Mouse (Mus musculus): ENCODE measurements around the gene Zfp618. TPM values are rescaled to one million over a fixed set of nuclear protein-coding genes. Genes with fewer than 3 reads are reported as not detected.

Zfp618 gene
- polyA plus RNA-seq, 1 experiment from 2014 or later, result 47.1 TPM

DNA sequence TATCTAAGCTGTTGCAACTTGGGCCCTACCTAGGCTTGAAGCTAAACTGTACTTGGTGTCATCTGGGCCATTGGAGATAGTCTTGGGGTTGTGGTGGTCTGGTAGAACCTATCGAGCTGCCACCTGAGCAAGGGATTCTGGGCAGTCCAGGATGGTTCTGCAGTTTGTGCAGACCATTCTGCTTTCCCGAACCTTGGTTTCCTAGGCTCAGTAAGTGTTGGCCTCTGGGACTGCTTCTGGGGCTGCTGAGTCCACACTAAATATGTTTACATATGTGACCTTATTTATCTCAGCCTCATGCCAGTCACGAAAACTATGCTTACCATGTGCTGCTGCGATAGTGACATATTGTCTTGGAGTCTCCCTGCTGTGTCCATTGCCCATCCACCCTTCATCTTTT, 93.3 kb downstream of the Zfp618 start:
- no peak overlapping the region for H3K4me2 ChIP-seq (replicated peaks)
- no peak overlapping the region for H3K4me3 ChIP-seq
- H3K27ac ChIP-seq (replicated peaks), result peak overlapping the region; percentile 69
- H3K36me3 ChIP-seq, result peaks cover 12% of the 10 kb centered on the region; the same call in 1 of the 2 replicates
- H3K4me1 ChIP-seq, result peaks cover 25% of the 10 kb centered on the region
- WGBS, result 89% methylated on average over 4 of the region's 4 CpGs
- no peak for ATAC-seq (ENCODE audit: low FRiP score, low read depth)
- H3K27me3 ChIP-seq, result no peaks in the 10 kb centered on the region
- H3K9me3 ChIP-seq, result no peaks in the 10 kb centered on the region
- no peak overlapping the region for H3K9ac ChIP-seq (replicated peaks)

DNA sequence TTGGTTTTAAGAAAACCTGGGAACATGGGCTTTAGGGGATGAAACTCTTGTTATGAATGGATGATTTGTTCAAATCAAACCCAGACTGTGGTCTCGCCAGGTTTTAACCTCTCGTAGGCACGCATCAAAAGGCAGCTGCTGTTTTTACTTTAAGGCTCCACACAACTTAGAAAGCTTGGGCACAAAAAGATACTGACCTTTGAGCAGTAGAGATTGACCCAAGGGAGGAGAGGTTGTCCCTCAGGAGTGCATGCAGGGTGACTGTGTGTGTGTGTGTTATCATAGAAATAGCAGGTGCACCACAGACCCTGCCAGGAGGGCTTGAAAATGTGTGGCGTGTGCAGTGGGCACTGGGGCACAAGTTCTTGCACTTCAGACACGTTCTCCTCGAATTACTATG, 95.0 kb downstream of the Zfp618 start:
- H3K27ac ChIP-seq (replicated peaks), result peak overlapping the region; percentile 61
- 77% methylated on average over 6 of the region's 6 CpGs for WGBS
- ATAC-seq (ENCODE audit: low FRiP score, low read depth), result no peak

DNA sequence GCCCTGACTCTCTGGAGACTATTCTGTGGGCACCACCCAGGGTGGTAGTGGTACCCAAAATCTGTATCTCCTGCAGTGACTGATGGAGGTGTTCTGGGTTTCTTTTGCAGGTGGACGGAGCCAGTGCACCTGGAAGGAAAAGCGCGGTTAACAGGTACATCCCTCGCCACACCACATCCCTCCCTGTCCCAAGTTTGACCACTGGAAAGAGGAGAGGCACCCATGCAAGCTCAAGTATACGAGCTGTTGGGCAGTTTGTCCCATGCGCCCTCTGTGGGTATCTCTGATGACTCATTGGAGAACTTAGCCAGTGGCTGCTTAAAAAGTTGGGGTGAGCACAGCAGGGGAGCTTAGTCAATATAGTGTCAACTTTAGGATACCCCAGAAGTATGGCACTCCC, 96.0 kb downstream of the Zfp618 start:
- peaks cover 22% of the 10 kb centered on the region for H3K4me1 ChIP-seq
- H3K4me3 ChIP-seq, result no peak overlapping the region
- H3K36me3 ChIP-seq, result peaks cover 12% of the 10 kb centered on the region; the same call in 1 of the 2 replicates
- no peak overlapping the region for H3K4me2 ChIP-seq (replicated peaks)
- no peak for ATAC-seq (ENCODE audit: low FRiP score, low read depth)
- no peak overlapping the region for H3K9ac ChIP-seq (replicated peaks)
- H3K27ac ChIP-seq (replicated peaks), result peak overlapping the region; percentile 61
- no peaks in the 10 kb centered on the region for H3K9me3 ChIP-seq
- no peaks in the 10 kb centered on the region for H3K27me3 ChIP-seq
- WGBS, result 95% methylated on average over 6 of the region's 6 CpGs

More for the DNA sequence above, 95.0 kb downstream of the Zfp618 start:
- no peaks in the 10 kb centered on the region for H3K27me3 ChIP-seq
- no peak overlapping the region for H3K4me2 ChIP-seq (replicated peaks)
- no peak overlapping the region for H3K9ac ChIP-seq (replicated peaks)
- peaks cover 12% of the 10 kb centered on the region; the same call in 1 of the 2 replicates for H3K36me3 ChIP-seq
- H3K9me3 ChIP-seq, result no peaks in the 10 kb centered on the region
- H3K4me3 ChIP-seq, result no peak overlapping the region
- H3K4me1 ChIP-seq, result peaks cover 25% of the 10 kb centered on the region

DNA sequence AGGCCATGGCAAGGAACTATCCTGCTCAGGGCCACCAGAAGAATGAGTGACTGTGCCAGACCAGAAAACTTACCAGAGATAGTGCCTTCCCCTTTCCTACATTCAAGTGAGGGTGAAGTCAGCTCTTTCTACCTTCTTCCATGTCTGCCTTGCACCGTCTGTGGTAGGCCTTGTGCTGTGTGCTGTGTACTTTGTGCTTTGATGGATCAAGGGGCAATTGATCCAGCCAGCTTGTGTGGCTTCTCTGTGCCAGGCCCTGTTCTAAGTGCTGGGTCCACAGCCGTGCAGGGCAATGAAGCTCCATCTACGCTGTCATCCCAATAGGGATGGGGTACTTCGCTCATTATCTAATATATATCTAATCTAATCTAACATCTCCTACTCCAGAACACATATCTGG, 98.0 kb downstream of the Zfp618 start:
- H3K9ac ChIP-seq (replicated peaks), result no peak overlapping the region
- H3K36me3 ChIP-seq, result peaks cover 12% of the 10 kb centered on the region; the same call in 1 of the 2 replicates
- H3K4me3 ChIP-seq, result no peak overlapping the region
- H3K4me1 ChIP-seq, result peaks cover 15% of the 10 kb centered on the region
- ATAC-seq (ENCODE audit: low FRiP score, low read depth), result no peak
- 92% methylated on average over 4 of the region's 4 CpGs for WGBS
- H3K27me3 ChIP-seq, result no peaks in the 10 kb centered on the region
- H3K27ac ChIP-seq (replicated peaks), result no peak overlapping the region
- H3K4me2 ChIP-seq (replicated peaks), result no peak overlapping the region
- H3K9me3 ChIP-seq, result no peaks in the 10 kb centered on the region

DNA sequence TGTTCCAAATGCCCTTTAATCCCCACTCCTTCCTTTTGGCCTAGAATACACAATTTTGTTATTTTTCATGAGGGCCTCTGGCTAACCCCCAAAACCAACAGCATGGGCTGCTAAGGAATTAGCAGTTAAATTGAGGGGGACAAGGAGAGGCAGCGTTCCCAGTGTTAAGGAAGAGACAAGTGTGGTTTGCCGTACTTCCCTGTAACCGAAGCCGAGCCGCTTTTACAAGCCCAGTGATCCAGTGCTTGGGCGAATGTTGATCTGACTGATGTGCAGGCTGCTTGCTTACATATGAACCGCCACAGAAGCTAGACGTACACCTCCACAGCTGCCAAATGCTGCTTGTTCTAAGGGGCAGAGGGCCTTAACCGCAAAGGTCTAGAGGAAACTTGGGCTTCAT, 99.5 kb downstream of the Zfp618 start:
- Histone ChIP-seq H3K27ac (replicated peaks) (no peak overlapping the region), H3K4me1 (peaks cover 14% of the 10 kb centered on the region), H3K4me2 (replicated peaks) (no peak overlapping the region), H3K27me3 (no peaks in the 10 kb centered on the region), H3K4me3 (no peak overlapping the region), H3K36me3 (peaks cover 12% of the 10 kb centered on the region; the same call in 1 of the 2 replicates), H3K9me3 (no peaks in the 10 kb centered on the region), H3K9ac (replicated peaks) (no peak overlapping the region)
- 90% methylated on average over 9 of the region's 9 CpGs for WGBS
- ATAC-seq (ENCODE audit: low FRiP score, low read depth), result no peak

DNA sequence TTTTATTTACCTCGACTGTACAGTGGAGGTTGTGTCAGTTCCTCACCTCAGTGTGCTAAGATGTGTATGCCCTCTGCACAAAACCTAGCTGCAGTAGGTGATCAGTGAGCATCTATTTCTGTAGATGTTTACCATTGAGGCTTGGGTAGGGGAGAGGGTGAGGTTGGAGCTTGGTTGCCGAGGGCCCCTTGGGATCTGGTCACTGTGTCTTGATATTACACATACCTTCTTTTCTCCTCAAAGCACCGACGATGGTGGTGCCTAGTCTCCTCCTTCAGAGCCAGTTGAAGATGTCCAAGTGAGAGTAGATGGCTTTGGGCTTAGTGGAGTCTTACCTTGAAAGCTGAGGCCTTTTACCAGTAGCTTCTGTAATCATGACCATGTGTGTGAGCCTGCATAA, 101.4 kb downstream of the Zfp618 start:
- WGBS, result 88% methylated on average over 4 of the region's 4 CpGs
- Histone ChIP-seq H3K4me2 (replicated peaks) (no peak overlapping the region), H3K4me1 (no peaks in the 10 kb centered on the region), H3K27ac (replicated peaks) (no peak overlapping the region), H3K9ac (replicated peaks) (no peak overlapping the region), H3K36me3 (peaks cover 15% of the 10 kb centered on the region; the same call in 1 of the 2 replicates), H3K27me3 (no peaks in the 10 kb centered on the region), H3K4me3 (no peak overlapping the region), H3K9me3 (no peaks in the 10 kb centered on the region)
- no peak for ATAC-seq (ENCODE audit: low FRiP score, low read depth)

DNA sequence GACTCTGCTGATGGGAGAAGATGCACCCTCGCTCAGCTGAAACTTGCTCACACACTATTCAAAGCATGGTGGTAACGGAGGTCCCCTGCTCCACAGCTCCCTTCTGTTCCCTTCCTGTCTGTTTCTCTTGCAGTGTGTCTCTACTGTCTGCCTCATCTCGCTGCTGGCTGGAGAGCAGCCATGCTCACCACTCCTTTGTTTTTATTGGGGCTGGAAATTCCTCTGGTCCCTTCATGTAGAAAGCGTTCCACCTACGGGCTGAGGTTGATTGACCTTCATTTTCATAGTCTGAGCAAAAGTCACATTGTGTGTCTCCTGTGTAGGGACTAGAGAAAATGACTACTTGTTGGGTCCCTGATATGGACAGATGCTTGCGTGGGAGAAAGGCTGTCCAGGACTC, 102.4 kb downstream of the Zfp618 start:
- H3K9ac ChIP-seq (replicated peaks), result no peak overlapping the region
- no peak overlapping the region for H3K27ac ChIP-seq (replicated peaks)
- H3K4me3 ChIP-seq, result no peak overlapping the region
- 86% methylated on average over 6 of the region's 6 CpGs for WGBS
- no peaks in the 10 kb centered on the region for H3K4me1 ChIP-seq
- ATAC-seq (ENCODE audit: low FRiP score, low read depth), result no peak
- H3K9me3 ChIP-seq, result no peaks in the 10 kb centered on the region
- no peaks in the 10 kb centered on the region for H3K27me3 ChIP-seq
- peaks cover 10% of the 10 kb centered on the region; the same call in 1 of the 2 replicates for H3K36me3 ChIP-seq
- no peak overlapping the region for H3K4me2 ChIP-seq (replicated peaks)

DNA sequence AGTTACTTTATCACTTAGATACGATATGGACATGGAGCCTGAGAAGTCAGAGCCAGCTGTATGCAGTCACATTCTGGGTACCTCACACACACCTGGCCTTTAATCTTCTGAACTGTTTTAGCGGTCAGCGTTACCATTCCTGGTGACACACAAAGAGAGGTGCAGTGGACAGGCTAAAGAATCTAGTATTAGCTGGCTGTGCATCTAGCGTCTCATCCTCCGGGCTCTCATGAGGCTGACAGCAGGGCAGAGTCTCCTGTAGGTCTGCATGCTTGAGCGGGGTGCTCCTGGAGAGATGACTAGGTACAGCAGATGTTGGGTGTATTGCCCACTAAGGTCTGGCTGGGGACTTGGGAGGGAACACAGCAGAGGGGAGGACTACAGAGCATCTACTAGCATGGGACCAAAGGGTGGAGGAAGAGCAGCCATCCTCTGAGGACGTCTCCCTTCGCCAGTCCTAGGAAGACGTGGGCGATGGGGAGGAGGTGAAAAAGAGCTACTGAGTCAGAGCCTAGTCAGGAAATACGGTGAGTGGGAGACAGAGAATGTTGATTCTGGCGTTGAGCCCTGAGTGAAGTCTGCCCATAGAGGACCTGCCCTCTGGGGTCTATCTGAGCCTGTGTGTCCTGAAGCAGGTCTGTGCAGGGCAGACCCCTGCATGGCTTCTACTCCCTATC, 103.3 kb downstream of the Zfp618 start:
- Histone ChIP-seq H3K27me3 (no peaks in the 10 kb centered on the region), H3K4me2 (replicated peaks) (no peak overlapping the region), H3K36me3 (0 out of 2 replicates have a peak, but pooled peaks cover 4% of the 10 kb centered on the region), H3K9ac (replicated peaks) (no peak overlapping the region), H3K4me3 (no peak overlapping the region), H3K27ac (replicated peaks) (no peak overlapping the region), H3K4me1 (no peaks in the 10 kb centered on the region), H3K9me3 (no peaks in the 10 kb centered on the region)
- ATAC-seq (ENCODE audit: low FRiP score, low read depth), result no peak
- 89% methylated on average over 12 of the region's 12 CpGs for WGBS

DNA sequence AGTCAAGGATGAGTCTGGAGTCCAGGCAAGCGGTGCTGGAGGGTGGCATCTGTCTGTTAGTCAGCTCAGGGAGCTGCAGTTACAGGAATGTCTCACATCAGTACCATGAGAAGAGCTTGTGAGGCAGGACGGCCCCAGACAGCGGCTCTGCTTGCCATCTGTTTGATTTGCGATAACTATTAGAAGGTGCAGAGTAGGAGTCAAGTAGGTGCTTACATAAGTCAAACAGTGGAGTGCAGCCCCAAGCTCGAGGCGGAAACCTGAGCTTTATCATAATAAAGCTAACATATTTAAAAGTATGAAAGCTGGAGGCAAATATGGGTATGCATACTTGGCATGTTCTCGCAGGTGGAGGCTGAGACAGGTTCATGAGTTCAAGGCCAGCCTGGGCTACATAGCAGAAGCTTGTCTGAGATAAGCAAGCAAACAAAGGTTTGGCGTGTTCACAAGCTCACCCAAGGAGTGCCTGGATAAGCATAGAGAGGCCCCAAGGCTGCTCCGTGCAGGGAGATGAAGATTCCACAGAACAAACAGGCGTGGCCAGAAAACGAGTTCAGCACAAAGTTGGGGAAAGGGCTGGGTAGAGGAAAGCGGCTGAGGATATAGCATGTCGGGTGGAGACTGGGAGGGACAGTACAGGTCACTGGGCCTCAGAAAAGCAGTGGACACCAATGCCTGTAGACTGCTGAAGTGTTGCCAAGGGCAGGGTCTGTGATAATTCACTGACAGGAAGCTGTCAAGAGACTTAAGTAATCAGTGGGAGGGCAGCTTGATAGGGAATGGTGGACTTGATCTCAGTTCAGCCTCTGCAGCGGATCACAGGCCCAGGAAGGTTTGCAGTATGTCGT, 106.3 kb downstream of the Zfp618 start:
- H3K4me2 ChIP-seq (replicated peaks), result no peak overlapping the region
- H3K4me3 ChIP-seq, result no peak overlapping the region
- WGBS, result 87% methylated on average over 15 of the region's 15 CpGs
- H3K9ac ChIP-seq (replicated peaks), result no peak overlapping the region
- no peaks in the 10 kb centered on the region for H3K9me3 ChIP-seq
- H3K27ac ChIP-seq (replicated peaks), result no peak overlapping the region
- H3K36me3 ChIP-seq, result 0 out of 2 replicates have a peak, but pooled peaks cover 4% of the 10 kb centered on the region
- no peak for ATAC-seq (ENCODE audit: low FRiP score, low read depth)
- no peaks in the 10 kb centered on the region for H3K27me3 ChIP-seq
- no peaks in the 10 kb centered on the region for H3K4me1 ChIP-seq

DNA sequence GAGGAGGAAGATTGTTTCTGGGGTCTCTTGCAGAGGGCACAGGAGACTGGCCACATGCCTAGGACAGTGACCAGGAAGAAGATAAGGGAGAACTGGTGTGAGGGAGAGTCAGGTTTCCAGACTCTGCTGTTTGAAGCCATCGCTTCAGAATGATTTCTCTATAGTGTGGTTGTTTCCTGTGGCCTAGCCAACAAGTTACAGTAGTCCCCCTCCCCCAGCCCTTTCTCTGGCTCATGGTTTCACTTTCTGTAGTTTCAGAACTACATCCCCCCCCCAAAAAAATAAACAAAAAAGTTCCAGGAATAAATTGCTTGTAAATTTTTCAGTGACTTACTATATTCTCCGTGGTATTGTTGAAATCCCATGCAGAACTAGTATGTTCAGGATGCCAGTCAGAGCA, 107.8 kb downstream of the Zfp618 start:
- no peak overlapping the region for H3K4me2 ChIP-seq (replicated peaks)
- H3K36me3 ChIP-seq, result peaks cover 14% of the 10 kb centered on the region; the same call in 1 of the 2 replicates
- H3K27me3 ChIP-seq, result no peaks in the 10 kb centered on the region
- H3K9me3 ChIP-seq, result no peaks in the 10 kb centered on the region
- no peak overlapping the region for H3K9ac ChIP-seq (replicated peaks)
- 96% methylated on average over 2 of the region's 2 CpGs for WGBS
- no peaks in the 10 kb centered on the region for H3K4me1 ChIP-seq
- no peak overlapping the region for H3K4me3 ChIP-seq
- H3K27ac ChIP-seq (replicated peaks), result no peak overlapping the region
- ATAC-seq (ENCODE audit: low FRiP score, low read depth), result no peak

DNA sequence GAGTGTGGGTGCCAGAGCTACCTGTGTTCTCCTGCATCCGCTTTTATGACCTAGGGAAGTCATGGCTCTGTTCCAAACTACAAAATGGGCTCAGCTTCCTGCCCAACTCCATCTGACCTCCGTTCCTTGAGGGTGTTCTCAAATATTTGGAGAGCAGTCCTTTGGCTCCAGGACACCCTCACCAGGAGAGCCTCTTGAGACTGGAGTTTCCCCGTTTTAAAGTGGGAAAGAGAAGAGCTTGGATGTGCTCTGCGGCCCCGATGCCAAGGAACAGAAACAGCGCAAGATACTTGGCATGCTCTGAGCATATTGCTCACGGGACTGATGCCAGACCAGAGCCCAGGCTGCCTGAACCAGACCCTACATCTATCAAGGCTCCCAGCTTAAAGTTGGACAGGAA, 113.8 kb downstream of the Zfp618 start:
- WGBS, result 95% methylated on average over 7 of the region's 7 CpGs
- H3K9ac ChIP-seq (replicated peaks), result no peak overlapping the region
- H3K27me3 ChIP-seq, result no peaks in the 10 kb centered on the region
- ATAC-seq (ENCODE audit: low FRiP score, low read depth), result no peak
- H3K4me3 ChIP-seq, result no peak overlapping the region
- no peaks in the 10 kb centered on the region for H3K9me3 ChIP-seq
- peaks cover 55% of the 10 kb centered on the region for H3K36me3 ChIP-seq
- H3K4me2 ChIP-seq (replicated peaks), result no peak overlapping the region
- H3K27ac ChIP-seq (replicated peaks), result no peak overlapping the region
- no peaks in the 10 kb centered on the region for H3K4me1 ChIP-seq

DNA sequence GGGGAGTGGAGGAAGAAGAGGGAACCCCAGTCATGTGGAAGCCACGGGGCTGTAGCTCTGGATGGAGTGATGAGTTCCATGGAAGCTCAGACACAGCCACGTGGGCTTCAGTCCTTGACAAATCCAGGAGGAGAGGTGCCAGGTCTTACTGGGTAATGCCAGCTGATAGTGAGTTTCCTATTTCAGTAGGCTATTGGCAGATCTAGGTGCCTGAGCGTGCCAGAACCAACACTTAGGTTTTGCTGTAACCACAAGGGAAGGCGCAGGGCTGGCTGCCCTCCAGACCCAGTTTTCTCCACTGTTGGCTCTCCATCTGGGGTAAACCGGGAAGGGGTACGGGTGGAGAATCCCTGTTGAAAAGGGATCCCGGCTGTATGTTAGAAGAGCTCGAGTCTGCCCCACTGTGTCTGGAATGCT, 119.1 kb downstream of the Zfp618 start:
- Histone ChIP-seq H3K4me3 (no peak overlapping the region), H3K27ac (replicated peaks) (no peak overlapping the region), H3K4me2 (replicated peaks) (no peak overlapping the region), H3K4me1 (no peaks in the 10 kb centered on the region), H3K9ac (replicated peaks) (no peak overlapping the region), H3K9me3 (no peaks in the 10 kb centered on the region), H3K27me3 (no peaks in the 10 kb centered on the region), H3K36me3 (peaks cover 79% of the 10 kb centered on the region)
- no peak for ATAC-seq (ENCODE audit: low FRiP score, low read depth)
- WGBS, result 85% methylated on average over 8 of the region's 8 CpGs

Measured in midbrain, embryonic 12.5 days (tissue).